Mouse (Mus musculus): ENCODE results near the gene Mylk2. TPM values are rescaled to one million over a fixed set of nuclear protein-coding genes. Genes with fewer than 3 reads are reported as not detected.

The Mylk2 gene
- total RNA-seq (2015) = not detected in 2 replicates
- not detected in 2 replicates for total RNA-seq (2017)

- ATAC-seq (ENCODE audit: poor library complexity, severe bottlenecking) = no peak
These were observed at the start of gene Mylk2 for GRCm38 (mm10) chr2:152911031-152911430. TSS of gene Mylk2 (plus strand) at chr2:152911352.

GRCm38 (mm10) chr2:152861891-152862290 is 49.3 kb upstream of the Mylk2 start:
- ATAC-seq (ENCODE audit: poor library complexity, severe bottlenecking) = no peak

DNA sequence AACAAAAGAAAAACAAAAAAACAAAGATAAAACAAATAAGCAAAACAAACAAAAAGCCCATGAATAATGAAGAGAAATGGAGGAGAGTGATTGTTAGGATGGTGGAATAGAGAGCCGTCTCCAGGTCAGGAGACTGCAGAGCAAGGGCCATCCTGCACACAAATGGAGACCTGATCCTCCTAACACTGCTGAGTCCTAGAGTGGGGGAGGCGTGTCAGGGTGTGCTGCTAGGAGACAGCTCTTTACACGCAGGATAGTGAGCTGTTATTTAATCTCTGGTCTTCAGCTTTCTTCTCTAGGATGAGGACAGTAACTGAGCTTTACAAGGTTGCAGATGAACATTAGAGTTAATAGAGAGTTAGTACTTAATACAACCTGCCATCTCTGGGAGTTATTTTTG is 48.5 kb upstream of the Mylk2 start:
- ATAC-seq (ENCODE audit: poor library complexity, severe bottlenecking) = no peak

DNA sequence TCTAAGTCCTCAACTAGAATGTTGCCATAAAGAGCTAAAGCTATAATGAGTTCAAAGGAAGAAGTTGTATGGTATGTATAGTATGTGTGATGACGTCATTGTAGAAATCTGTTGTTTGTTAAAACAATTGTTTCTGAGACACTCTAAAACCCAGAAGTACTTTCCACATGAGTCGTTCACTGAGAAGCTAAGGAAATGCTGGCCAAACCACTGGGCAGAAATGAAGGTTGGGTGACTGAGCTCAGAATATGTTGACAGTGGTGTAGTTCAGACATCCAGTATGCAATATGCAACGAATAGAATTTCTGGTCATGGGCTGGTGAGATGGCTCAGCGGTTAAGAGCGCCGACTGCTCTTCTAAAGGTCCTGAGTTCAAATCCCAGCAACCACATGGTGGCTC is 47.8 kb upstream of the Mylk2 start:
- ATAC-seq (ENCODE audit: poor library complexity, severe bottlenecking) = no peak

DNA sequence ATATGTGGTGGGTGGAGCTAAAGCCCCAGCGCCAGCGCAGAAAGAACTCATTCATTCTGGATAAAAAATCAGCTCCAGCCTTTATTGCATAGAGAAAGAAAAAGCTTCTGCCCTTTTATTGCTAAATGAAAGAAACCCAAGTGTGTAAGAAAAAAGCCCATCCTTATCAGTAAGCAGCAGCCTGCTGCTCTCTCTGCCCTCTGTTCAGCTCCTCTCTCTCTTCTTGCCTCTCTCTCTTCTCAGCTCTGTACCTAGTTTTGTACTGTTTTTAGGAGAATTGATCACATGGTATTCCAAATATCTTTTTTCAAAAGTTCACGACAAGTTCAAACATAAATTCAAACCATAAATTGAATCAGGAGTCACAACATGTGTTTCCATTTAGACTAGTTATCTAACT is 32.9 kb upstream of the Mylk2 start:
- no peak for ATAC-seq (ENCODE audit: poor library complexity, severe bottlenecking)

DNA sequence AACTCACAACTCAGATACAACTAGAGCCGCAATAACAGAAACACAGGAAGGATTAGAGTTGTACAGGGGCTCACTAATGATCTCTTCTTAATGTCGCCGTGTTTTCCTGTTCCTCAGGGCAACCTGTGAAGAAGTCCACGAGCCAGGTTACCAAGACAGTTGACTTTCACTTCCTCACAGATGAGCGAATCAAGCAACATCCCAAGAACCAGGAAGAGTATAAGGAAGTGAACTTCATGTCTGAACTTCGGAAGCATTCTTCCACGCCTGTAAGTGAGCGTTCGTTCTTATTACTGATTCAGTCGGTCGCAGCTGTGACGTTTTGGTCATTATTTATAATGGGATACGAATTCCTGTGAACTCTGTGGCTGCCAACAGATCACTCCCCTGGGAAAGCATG is 30.3 kb upstream of the Mylk2 start:
- ATAC-seq (ENCODE audit: poor library complexity, severe bottlenecking) = no peak; the same call in 1 of the 2 replicates

DNA sequence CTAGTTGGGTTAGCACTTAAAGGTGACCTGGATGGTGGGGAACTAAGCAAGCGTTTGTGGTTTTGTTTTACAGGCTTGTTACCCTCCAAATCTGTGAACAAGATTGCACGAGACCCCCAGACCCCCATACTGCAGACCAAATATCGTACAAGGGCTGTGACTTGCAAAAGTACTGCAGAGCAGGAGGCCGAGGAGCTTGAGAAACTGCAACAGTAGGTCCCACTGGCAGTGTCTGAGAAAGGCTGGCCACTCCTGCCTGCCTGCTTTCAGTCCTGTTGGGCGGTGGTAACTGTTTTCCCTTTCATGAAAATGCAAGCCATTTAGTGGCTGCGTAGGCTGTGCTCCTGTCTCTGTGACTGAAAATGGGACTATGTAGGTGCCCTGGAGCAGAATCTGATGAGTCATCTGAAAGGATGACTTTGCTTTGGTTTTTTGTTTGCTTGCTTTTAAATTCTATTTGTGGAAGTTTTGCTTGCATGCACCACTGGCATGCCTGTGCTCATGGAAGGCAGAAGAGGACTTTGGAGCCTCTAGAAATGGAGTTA is 27.0 kb upstream of the Mylk2 start:
- ATAC-seq (ENCODE audit: poor library complexity, severe bottlenecking) = no peak

DNA sequence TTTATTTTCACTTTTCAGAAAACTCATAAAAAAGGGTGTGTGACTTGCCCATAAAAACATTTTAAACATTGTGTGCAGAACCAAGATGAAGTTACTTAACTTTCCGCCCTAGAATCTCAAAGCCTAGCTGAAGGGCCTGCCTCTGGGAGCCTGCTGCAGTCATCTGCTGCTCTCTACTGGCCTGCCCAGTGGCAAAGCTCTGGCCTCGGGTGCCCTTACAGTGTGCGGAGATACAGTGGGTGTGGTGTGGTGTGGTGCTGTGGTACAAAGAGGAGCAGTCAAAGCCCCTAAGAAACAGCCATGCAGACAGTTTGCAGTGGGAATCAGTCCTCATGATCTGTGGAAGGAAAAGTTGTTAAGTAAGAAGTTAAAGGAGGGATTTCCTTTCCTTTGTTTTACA is 23.9 kb upstream of the Mylk2 start:
- no peak for ATAC-seq (ENCODE audit: poor library complexity, severe bottlenecking)

DNA sequence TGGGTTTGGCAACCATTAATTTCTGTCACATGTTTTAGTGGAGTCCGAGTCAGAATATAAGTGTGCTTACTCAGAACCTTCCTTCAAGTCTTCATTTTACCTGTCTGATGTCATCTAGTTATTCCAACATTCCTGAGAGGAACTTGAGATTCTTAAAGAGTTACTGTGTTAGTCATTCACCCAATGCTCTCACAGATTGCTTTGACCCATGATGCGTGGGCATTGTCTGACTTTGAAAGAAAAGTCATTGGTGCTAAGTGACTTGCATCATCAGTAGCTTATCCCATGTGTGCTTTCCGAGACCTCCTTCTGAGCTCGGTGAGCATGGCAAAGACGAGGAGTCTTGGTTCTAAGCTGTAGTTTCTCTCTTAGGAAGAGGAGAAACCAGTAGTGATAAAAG is 22.4 kb upstream of the Mylk2 start:
- no peak for ATAC-seq (ENCODE audit: poor library complexity, severe bottlenecking)

GRCm38 (mm10) chr2:152895834-152896233 is 15.3 kb upstream of the Mylk2 start:
- no peak for ATAC-seq (ENCODE audit: poor library complexity, severe bottlenecking)

DNA sequence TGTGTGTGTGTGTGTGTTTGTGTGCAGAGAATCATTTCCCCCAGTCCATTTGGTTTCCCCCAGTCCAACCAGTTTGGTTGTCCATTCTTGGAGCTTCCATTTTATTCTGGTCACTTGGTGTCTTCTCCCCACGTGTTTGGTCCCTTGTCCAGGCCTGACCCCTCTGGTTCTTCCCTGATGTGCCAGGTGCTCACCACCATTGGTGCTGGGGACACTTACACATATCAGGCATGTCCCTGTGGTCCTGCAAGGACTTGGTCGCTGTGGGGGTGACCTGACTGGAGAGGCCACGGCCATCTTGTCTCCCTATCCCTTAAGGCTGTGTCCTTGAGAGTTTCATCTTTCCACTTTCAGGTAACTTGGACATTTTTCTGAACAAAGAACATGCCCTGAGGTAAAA is 14.2 kb upstream of the Mylk2 start:
- no peak for ATAC-seq (ENCODE audit: poor library complexity, severe bottlenecking)

GRCm38 (mm10) chr2:152899011-152899410 is 12.1 kb upstream of the Mylk2 start:
- ATAC-seq (ENCODE audit: poor library complexity, severe bottlenecking) = no peak

DNA sequence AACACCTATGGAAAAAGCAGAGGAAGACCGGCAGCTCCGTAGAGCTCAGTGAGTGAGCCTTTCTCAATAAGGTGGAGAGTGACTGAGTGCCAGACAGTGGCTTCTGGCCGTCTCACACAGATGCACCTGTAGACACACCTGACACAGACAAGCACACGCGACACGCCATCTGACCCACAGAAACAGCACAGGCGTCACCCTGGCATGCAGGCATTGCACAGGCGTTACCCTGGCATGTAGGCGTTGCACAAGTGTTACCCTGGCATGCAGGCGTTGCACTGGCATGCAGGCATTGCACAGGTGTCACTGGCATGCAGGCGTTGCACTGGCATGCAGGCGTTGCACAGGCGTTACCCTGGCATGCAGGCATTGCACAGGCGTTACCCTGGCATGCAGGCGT is 9.9 kb upstream of the Mylk2 start:
- no peak for ATAC-seq (ENCODE audit: poor library complexity, severe bottlenecking)

GRCm38 (mm10) chr2:152902658-152903057 is 8.5 kb upstream of the Mylk2 start:
- ATAC-seq (ENCODE audit: poor library complexity, severe bottlenecking) = no peak

DNA sequence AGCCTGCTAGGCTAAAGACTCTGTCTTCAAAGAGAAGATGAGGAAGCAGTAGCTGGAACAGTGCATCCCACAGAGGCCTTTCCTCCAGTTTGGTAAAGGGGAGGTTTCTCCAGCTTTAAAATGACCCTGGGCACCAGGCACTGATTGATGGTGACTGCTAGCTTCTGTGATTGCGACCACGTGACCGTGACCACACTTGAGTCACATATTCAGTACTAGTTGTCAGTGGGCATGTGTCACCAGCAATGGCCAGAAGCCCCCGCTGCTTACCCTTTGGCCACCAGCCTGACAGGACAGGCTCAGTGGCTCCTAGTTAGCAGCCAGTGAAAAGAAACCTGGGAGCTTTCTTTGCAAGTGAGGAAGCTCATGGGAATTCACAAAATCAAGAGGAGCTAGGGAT is 7.6 kb upstream of the Mylk2 start:
- ATAC-seq (ENCODE audit: poor library complexity, severe bottlenecking) = no peak

GRCm38 (mm10) chr2:152904127-152904643 is 7.0 kb upstream of the Mylk2 start:
- peak; percentile 49; the same call in 1 of the 2 replicates for ATAC-seq (ENCODE audit: poor library complexity, severe bottlenecking)

- no peak for ATAC-seq (ENCODE audit: poor library complexity, severe bottlenecking)
These were observed 5.9 kb upstream of the Mylk2 start for GRCm38 (mm10) chr2:152905036-152905829.

- no peak for ATAC-seq (ENCODE audit: poor library complexity, severe bottlenecking)
These were observed 4.7 kb upstream of the Mylk2 start for GRCm38 (mm10) chr2:152906274-152907037.

DNA sequence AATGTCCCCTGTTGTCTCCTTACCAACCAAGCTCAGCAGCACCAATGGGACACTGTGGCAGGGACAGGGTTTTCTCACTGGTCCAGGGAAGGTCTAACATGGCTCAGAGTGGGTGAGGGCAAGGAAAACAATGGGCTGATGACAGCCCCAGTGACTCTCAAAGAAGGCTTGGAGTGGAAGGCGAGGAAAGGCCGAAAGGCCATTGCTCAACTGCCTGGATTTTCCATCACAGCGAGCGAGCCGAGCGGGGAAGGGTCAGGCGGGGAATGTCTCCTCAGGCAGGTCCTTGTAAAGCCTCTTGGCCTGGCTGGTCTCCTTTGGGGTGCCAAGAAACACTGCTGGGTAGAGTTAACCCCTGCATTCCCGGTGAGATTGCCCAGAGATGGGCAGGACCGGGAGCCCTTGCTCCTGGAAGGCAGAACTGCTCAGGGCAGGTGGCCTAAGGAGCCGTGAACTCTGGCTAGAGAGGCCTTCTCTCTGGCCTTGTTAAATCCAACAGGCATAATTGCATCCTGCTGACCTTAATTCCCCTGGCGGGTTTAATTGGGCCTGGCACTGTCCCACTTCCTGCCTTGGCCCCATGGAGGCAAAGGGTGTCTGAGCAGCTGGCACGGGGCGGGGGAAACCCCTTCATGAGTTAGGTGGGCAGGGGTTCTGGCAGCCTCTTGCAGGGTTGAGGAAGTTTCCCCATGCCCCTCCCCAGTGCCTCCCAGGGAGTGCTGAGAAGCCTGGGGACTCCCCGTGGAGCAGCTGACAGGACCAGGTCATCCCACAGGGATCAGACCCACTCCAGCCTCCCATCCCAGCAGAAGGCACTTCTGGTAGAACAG is 3.8 kb upstream of the Mylk2 start:
- no peak for ATAC-seq (ENCODE audit: poor library complexity, severe bottlenecking)

- ATAC-seq (ENCODE audit: poor library complexity, severe bottlenecking) = no peak
These were observed 1.3 kb upstream of the Mylk2 start for GRCm38 (mm10) chr2:152909848-152910247.

DNA sequence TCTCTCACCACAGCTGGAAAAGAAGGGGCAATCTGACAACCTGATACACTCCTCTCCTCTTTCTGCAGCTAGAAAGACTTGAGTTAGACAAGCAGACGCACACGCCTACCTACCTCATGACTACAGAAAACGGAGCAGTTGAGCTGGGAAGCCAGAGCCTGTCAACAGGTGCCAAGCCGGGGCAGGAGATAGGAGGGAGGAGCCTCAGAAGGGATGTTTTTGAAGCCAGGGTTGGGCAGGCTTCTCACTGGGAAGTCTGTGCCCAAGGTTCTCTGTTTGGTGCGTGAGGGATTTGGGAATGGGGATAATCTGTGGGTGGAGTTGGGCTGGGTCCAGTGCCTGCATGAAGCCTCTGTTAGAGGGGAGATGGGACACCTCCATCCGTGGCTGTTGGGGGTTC is 280 bp downstream of the Mylk2 start:
- no peak for ATAC-seq (ENCODE audit: poor library complexity, severe bottlenecking)
